Mouse (Mus musculus): Measurements from ENCODE around the gene S100a4. TPM values are rescaled to one million over a fixed set of nuclear protein-coding genes. Genes with fewer than 3 reads are reported as not detected.

The S100a4 gene
- polyA plus RNA-seq (2014; fragmentation: Nextera tagmentation; extraction: Ambion mirVana), result 3.4 and 3.9 TPM in 2 replicates

DNA sequence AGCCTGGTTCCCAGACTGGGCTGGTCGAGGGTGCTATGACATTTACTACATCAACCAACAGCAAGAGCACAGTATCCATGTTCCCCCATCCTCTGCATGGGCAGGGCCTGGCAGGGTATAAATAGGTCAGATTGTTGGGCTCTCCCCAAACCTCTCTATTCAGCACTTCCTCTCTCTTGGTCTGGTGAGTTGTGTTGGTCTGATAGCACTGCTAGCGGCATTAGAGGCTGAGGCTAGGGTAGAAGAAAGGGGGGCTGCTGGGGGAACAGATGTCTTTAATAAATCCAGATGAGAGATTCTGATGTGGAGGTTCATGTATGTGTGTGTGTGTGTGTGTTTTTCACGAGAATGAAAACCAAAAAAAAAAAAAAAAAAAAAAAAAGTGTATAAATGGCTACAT is at the start of gene S100a4:
Gene S100a4, plus strand, starts transcription at position 149 of the 400 bp plus-strand sequence.
- 44% methylated on average over 3 of the region's 3 CpGs for WGBS
- no peaks in the 10 kb centered on the region for H3K9me3 ChIP-seq (replicated peaks; ENCODE audit: control insufficient read depth, low read length)
- 0 out of 2 replicates have a peak, but pooled peaks have one; percentile 47 for ATAC-seq (replicated peaks; ENCODE audit: insufficient number of reproducible peaks, low FRiP score, low TSS enrichment, low read depth)
- H3K27me3 ChIP-seq (ENCODE audit: control insufficient read depth, insufficient read depth, low read length), result no peaks in the 10 kb centered on the region
- no peak within 1 kb of the TSS for H3K4me3 ChIP-seq (ENCODE audit: low read depth, low read length)
- no peak within 1 kb of the TSS for H3K4me2 ChIP-seq (ENCODE audit: low read depth, low read length)
- H3K27ac ChIP-seq (replicated peaks; ENCODE audit: low read depth, low read length), result peak within 1 kb of the TSS; percentile 56
- DNase-seq (ENCODE audit: low spot score), result peak; percentile 68
- H3K36me3 ChIP-seq (replicated peaks; ENCODE audit: control insufficient read depth, insufficient read depth, low read depth, low read length), result no peaks in the 10 kb centered on the region
- H3K4me1 ChIP-seq (ENCODE audit: control insufficient read depth, insufficient read depth, low read length), result no peaks in the 10 kb centered on the region; the same call in 1 of the 2 replicates
- H3K9ac ChIP-seq (replicated peaks; ENCODE audit: low read length), result no peak within 1 kb of the TSS

DNA sequence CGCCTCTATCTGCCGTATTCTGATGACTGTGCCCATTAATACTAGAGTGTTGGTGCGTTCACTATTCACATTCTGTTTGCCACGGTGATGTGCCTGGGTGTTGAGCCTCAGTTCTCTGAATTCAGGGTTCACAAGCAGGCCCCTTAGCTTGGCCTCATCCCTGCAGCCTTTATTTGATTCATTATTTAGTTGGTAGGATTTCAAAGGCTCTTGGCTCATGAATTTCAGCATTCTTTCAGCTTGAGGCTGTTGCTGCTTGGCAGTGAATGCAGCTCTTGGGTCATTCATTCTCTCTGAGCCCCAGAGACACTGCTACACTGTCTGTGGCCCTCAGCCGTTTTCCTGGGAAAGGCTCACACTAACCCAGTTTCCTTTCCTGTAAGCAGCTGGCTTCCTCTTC is 47.6 kb upstream of the S100a4 start:
- 64% methylated on average over 5 of the region's 5 CpGs for WGBS
- Histone ChIP-seq H3K9ac (replicated peaks; ENCODE audit: low read length) (no peak overlapping the region), H3K27ac (replicated peaks; ENCODE audit: low read depth, low read length) (no peak overlapping the region), H3K4me1 (ENCODE audit: control insufficient read depth, insufficient read depth, low read length) (no peaks in the 10 kb centered on the region), H3K9me3 (replicated peaks; ENCODE audit: control insufficient read depth, low read length) (no peaks in the 10 kb centered on the region), H3K4me2 (ENCODE audit: low read depth, low read length) (no peak overlapping the region), H3K4me3 (ENCODE audit: low read depth, low read length) (no peak overlapping the region), H3K27me3 (ENCODE audit: control insufficient read depth, insufficient read depth, low read length) (no peaks in the 10 kb centered on the region), H3K36me3 (replicated peaks; ENCODE audit: control insufficient read depth, insufficient read depth, low read depth, low read length) (no peaks in the 10 kb centered on the region)
- ATAC-seq (replicated peaks; ENCODE audit: insufficient number of reproducible peaks, low FRiP score, low TSS enrichment, low read depth) (no peak), DNase-seq (ENCODE audit: low spot score) (no peak)

GRCm38 (mm10) chr3:90560008-90560628 is 43.5 kb upstream of the S100a4 start, which contains the start of gene S100a3:
TSS of gene S100a3 (plus strand) at chr3:90560578.
- Histone ChIP-seq H3K4me1 (ENCODE audit: control insufficient read depth, insufficient read depth, low read length) (no peaks in the 10 kb centered on the region), H3K27ac (replicated peaks; ENCODE audit: low read depth, low read length) (no peak within 1 kb of the TSS), H3K9me3 (replicated peaks; ENCODE audit: control insufficient read depth, low read length) (no peaks in the 10 kb centered on the region), H3K4me2 (ENCODE audit: low read depth, low read length) (no peak within 1 kb of the TSS), H3K9ac (replicated peaks; ENCODE audit: low read length) (no peak within 1 kb of the TSS), H3K4me3 (ENCODE audit: low read depth, low read length) (no peak within 1 kb of the TSS), H3K36me3 (replicated peaks; ENCODE audit: control insufficient read depth, insufficient read depth, low read depth, low read length) (no peaks in the 10 kb centered on the region), H3K27me3 (ENCODE audit: control insufficient read depth, insufficient read depth, low read length) (no peaks in the 10 kb centered on the region)
- DNase-seq (ENCODE audit: low spot score) (no peak), ATAC-seq (replicated peaks; ENCODE audit: insufficient number of reproducible peaks, low FRiP score, low TSS enrichment, low read depth) (no peak)
- whole genome bisulfite sequencing, result 79% methylated on average over 6 of the region's 6 CpGs

DNA sequence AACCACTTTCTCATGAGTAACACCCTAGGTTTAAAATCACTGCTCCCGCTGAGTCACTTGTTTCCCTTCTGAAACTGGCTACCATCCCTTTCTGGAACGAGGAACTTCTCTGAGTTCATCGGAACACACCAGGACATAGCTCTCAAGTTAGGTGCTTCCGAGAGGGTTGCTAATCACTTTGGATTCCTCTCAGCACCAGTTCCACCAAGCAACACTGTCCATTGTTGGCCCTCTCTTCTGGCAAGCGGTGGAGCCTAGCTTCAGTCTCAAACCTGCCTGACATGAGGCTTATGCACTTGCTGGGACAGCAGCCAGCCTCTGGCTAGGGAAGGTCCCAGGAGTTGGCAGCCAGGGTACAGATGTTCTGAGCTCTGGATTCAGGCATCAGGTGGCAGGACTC is 28.9 kb upstream of the S100a4 start:
- Histone ChIP-seq H3K9me3 (replicated peaks; ENCODE audit: control insufficient read depth, low read length) (no peaks in the 10 kb centered on the region), H3K27me3 (ENCODE audit: control insufficient read depth, insufficient read depth, low read length) (no peaks in the 10 kb centered on the region), H3K4me2 (ENCODE audit: low read depth, low read length) (no peak overlapping the region), H3K27ac (replicated peaks; ENCODE audit: low read depth, low read length) (no peak overlapping the region), H3K36me3 (replicated peaks; ENCODE audit: control insufficient read depth, insufficient read depth, low read depth, low read length) (no peaks in the 10 kb centered on the region), H3K4me3 (ENCODE audit: low read depth, low read length) (no peak overlapping the region), H3K4me1 (ENCODE audit: control insufficient read depth, insufficient read depth, low read length) (no peaks in the 10 kb centered on the region), H3K9ac (replicated peaks; ENCODE audit: low read length) (no peak overlapping the region)
- ATAC-seq (replicated peaks; ENCODE audit: insufficient number of reproducible peaks, low FRiP score, low TSS enrichment, low read depth) (no peak), DNase-seq (ENCODE audit: low spot score) (no peak)
- 86% methylated on average over 5 of the region's 5 CpGs for WGBS

- ATAC-seq (replicated peaks; ENCODE audit: insufficient number of reproducible peaks, low FRiP score, low TSS enrichment, low read depth), result no peak
- WGBS, result 90% methylated on average over 3 of the region's 3 CpGs
- no peaks in the 10 kb centered on the region for H3K27me3 ChIP-seq (ENCODE audit: control insufficient read depth, insufficient read depth, low read length)
Observed at GRCm38 (mm10) chr3:90575320-90575719, 28.3 kb upstream of the S100a4 start.

DNA sequence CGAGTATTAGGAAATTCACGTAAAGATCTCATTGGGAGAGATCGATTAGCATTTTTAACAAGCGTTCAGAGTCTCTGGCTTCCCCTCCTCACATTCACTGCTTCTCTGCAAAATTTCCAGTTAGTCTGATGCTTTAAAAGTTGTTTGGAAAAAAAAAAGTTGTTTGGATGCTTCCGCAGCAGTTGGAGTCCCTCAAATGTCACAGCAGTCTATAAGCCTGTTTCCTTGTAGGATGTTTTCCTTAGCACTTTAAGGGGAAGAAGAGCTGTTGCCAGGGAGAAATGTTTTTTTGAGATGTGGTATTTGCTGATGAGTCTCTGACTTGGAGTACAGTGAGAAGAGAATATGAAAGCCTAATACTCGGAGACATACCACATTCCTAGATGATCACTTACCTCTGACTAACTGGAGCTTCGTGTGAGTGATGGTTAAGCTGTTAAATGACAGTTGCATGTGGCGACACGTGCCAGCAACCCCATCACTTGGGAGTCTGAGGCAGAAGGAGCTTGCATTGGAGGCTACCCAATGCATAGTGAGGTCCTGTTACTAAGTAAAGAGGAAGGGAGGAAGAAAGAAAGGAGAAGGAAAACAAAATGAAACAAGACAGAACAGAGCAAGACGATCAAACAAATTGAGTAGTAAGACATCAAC is 27.1 kb upstream of the S100a4 start:
- no peaks in the 10 kb centered on the region for H3K4me1 ChIP-seq (ENCODE audit: control insufficient read depth, insufficient read depth, low read length)
- DNase-seq (ENCODE audit: low spot score), result no peak
- no peaks in the 10 kb centered on the region for H3K27me3 ChIP-seq (ENCODE audit: control insufficient read depth, insufficient read depth, low read length)
- no peak overlapping the region for H3K27ac ChIP-seq (replicated peaks; ENCODE audit: low read depth, low read length)
- H3K4me2 ChIP-seq (ENCODE audit: low read depth, low read length), result no peak overlapping the region
- H3K4me3 ChIP-seq (ENCODE audit: low read depth, low read length), result no peak overlapping the region
- no peak for ATAC-seq (replicated peaks; ENCODE audit: insufficient number of reproducible peaks, low FRiP score, low TSS enrichment, low read depth)
- no peaks in the 10 kb centered on the region for H3K36me3 ChIP-seq (replicated peaks; ENCODE audit: control insufficient read depth, insufficient read depth, low read depth, low read length)
- WGBS, result 73% methylated on average over 10 of the region's 10 CpGs
- H3K9ac ChIP-seq (replicated peaks; ENCODE audit: low read length), result no peak overlapping the region
- no peaks in the 10 kb centered on the region for H3K9me3 ChIP-seq (replicated peaks; ENCODE audit: control insufficient read depth, low read length)

More at GRCm38 (mm10) chr3:90575320-90575719, 28.3 kb upstream of the S100a4 start:
- Histone ChIP-seq H3K27ac (replicated peaks; ENCODE audit: low read depth, low read length) (no peak overlapping the region), H3K9ac (replicated peaks; ENCODE audit: low read length) (no peak overlapping the region), H3K4me3 (ENCODE audit: low read depth, low read length) (no peak overlapping the region), H3K9me3 (replicated peaks; ENCODE audit: control insufficient read depth, low read length) (no peaks in the 10 kb centered on the region), H3K4me1 (ENCODE audit: control insufficient read depth, insufficient read depth, low read length) (no peaks in the 10 kb centered on the region), H3K36me3 (replicated peaks; ENCODE audit: control insufficient read depth, insufficient read depth, low read depth, low read length) (no peaks in the 10 kb centered on the region), H3K4me2 (ENCODE audit: low read depth, low read length) (no peak overlapping the region)
- DNase-seq (ENCODE audit: low spot score), result no peak

GRCm38 (mm10) chr3:90579433-90579832 is 24.1 kb upstream of the S100a4 start:
- Histone ChIP-seq H3K27me3 (ENCODE audit: control insufficient read depth, insufficient read depth, low read length) (no peaks in the 10 kb centered on the region), H3K4me1 (ENCODE audit: control insufficient read depth, insufficient read depth, low read length) (no peaks in the 10 kb centered on the region), H3K36me3 (replicated peaks; ENCODE audit: control insufficient read depth, insufficient read depth, low read depth, low read length) (no peaks in the 10 kb centered on the region), H3K9ac (replicated peaks; ENCODE audit: low read length) (no peak overlapping the region), H3K4me3 (ENCODE audit: low read depth, low read length) (no peak overlapping the region), H3K27ac (replicated peaks; ENCODE audit: low read depth, low read length) (no peak overlapping the region), H3K4me2 (ENCODE audit: low read depth, low read length) (no peak overlapping the region), H3K9me3 (replicated peaks; ENCODE audit: control insufficient read depth, low read length) (no peaks in the 10 kb centered on the region)
- ATAC-seq (replicated peaks; ENCODE audit: insufficient number of reproducible peaks, low FRiP score, low TSS enrichment, low read depth), result no peak
- DNase-seq (ENCODE audit: low spot score), result no peak
- WGBS, result 61% methylated on average over 7 of the region's 7 CpGs

GRCm38 (mm10) chr3:90581141-90581540 is 22.4 kb upstream of the S100a4 start:
- Histone ChIP-seq H3K4me1 (ENCODE audit: control insufficient read depth, insufficient read depth, low read length) (no peaks in the 10 kb centered on the region), H3K9ac (replicated peaks; ENCODE audit: low read length) (no peak overlapping the region), H3K4me2 (ENCODE audit: low read depth, low read length) (no peak overlapping the region), H3K36me3 (replicated peaks; ENCODE audit: control insufficient read depth, insufficient read depth, low read depth, low read length) (no peaks in the 10 kb centered on the region), H3K27me3 (ENCODE audit: control insufficient read depth, insufficient read depth, low read length) (no peaks in the 10 kb centered on the region), H3K27ac (replicated peaks; ENCODE audit: low read depth, low read length) (no peak overlapping the region), H3K9me3 (replicated peaks; ENCODE audit: control insufficient read depth, low read length) (no peaks in the 10 kb centered on the region), H3K4me3 (ENCODE audit: low read depth, low read length) (no peak overlapping the region)
- 88% methylated on average over 5 of the region's 5 CpGs for WGBS
- DNase-seq (ENCODE audit: low spot score) (no peak), ATAC-seq (replicated peaks; ENCODE audit: insufficient number of reproducible peaks, low FRiP score, low TSS enrichment, low read depth) (no peak)

All from embryonic facial prominence, embryonic 11.5 days (tissue).